Mouse (Mus musculus) heart, adult 18-20 months (tissue): ENCODE measurements at regions not wholly inside any gene's neighbourhood (a gene's known extent, or its start where the extent isn't known, plus 50 kb on each side); places are given as distances from the start of the nearest gene placed in this dataset.
"Not testable (repeated sequence)": the region's sequence is repeated elsewhere in the genome, so short reads cannot be mapped to it uniquely, and the experiment has no call there.

Experiments used
- DNase-seq, 2 experiments: peaks; one replicate each; pipeline ENCODE4 v3.0.0; 2021 to 2022; ENCODE audit warnings: mixed read lengths in 1 of 2

DNA sequence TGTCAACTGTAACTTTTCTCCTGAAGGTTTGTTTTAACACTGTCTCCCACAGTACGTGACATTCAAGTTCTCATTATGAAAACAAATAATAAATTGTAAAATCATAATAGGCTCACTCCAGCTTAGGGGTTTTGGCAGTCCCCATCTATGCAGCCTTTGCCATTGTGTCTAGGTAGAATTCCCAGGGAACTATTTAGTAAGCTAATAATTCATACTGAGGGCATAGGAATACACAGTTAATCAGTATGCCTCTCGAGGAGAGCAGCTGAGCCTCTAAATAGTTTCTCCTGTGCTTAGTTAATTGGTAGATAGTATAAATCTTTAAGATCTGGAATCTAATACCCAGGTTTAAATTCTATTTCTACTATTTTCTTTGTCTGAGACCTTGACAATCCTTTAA is 191.7 kb downstream of the Tprg start:
- DNase-seq, result no peak

- peak; percentile 15 to 24 for DNase-seq
Measured at GRCm38 (mm10) chr16:25483831-25484254, 197.2 kb downstream of the Tprg start.

- DNase-seq, result no peak
Measured at GRCm38 (mm10) chr16:25485007-25485406, 198.4 kb downstream of the Tprg start.

DNA sequence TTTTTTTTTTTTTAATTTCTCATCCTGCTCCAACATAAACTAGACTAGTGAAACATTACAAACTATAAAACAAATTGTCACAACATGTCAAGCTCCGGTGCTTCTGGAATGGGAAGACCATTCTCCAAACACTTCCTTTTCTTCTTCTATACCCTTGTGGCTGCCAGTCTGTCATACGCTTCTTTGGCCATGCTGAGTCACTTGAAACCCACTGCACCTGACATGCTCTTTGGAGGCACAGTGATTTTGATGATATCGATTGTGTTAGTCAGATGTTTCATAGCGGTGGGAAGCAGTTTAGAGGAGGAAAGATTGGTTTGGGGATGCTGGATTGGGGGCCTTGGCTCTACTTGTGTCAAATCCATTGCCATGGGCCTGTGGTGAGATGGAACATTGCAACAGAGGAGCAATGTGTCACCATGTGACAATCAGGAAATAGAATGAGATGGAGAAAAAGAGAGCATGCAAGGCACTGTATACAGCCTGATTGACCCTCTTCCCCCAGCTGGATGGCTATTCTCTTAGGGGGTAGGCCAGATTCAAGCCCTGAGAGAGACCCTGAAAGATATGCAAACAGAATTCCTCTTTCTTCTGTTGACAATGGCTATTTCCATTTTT is 197.0 kb upstream of the Trp63 start:
- DNase-seq, result no peak

GRCm38 (mm10) chr16:25490847-25491246 is 192.7 kb upstream of the Trp63 start:
- no peak for DNase-seq

- DNase-seq, result no peak
Measured at GRCm38 (mm10) chr16:25494153-25494552, 189.4 kb upstream of the Trp63 start.

DNA sequence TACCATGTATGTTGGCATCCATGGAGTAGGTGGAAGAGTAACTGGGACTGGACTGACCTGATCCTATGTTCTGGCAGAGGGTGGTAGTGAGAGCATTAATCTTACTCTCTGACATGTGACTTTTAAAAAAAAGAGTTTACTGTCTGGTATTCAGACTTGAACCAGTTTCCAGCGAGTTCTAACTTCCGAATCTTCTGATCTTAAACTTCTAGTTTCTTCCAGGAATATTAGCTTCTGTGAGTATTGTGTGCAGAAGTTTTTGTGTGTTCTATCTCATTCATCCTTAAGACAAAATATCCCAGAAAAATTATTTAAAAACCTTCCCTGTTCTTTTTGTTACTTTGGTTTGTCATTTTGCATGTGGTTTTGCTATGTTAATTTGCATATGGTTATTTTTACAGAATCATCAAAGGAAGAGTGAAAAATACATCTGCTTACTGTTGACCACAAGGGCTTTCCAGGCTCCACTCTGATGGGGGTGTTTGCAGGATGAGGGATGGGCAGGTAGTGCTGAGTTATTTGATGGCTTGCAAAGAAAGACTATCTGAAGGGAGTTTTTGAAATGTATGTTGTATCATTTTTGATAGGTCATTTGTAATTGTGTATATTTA is 187.9 kb upstream of the Trp63 start:
- no peak for DNase-seq

- no peak for DNase-seq
Measured at GRCm38 (mm10) chr16:25504829-25505228, 178.7 kb upstream of the Trp63 start.

GRCm38 (mm10) chr16:25517114-25517868 is 166.3 kb upstream of the Trp63 start:
- no peak for DNase-seq

DNA sequence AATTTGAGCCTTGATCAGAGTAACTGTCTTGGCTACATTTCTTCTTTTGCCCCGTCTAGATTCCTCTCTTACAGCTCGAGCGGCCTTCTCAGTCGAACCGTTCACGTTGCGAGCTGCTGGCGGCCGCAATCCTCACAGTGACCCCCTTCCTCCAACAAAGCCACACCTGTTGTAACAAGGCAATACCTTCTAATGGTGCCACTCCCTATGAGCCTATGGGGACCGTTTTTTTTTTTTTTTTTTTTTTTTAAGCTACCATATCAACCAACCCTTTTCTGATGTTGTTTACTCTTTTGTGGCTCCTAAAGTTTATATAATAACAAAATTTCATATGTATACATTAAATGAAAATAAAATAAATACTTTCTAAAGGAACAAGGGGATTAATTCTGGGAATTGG is 160.4 kb upstream of the Trp63 start:
- not testable (repeated sequence) for DNase-seq

GRCm38 (mm10) chr16:25523621-25524020 is 159.9 kb upstream of the Trp63 start:
- no peak for DNase-seq

- no peak for DNase-seq
Measured at GRCm38 (mm10) chr16:25527850-25528249, 155.7 kb upstream of the Trp63 start.

DNA sequence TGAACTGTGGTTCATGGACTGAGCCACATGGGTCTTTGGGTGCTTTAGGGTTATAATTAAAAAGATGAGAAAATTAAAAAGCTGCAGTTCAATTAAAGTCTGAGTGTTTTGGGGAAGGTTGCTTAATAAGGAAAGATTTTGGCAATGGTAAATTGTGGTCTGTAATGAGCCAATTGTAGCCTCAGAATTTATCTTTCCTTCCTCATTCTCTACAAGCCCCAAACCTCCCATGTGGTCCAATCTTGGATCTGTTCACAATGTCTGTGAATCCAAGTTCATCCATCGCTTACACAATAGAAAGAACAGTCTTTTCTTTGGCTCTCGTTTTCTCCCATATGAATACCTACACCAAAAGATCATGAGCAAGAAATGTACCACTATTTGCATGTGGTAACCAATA is 155.2 kb upstream of the Trp63 start:
- DNase-seq, result peak; percentile 11 to 48

- DNase-seq, result peak in 1 of 2 experiments; percentile 19
Measured at GRCm38 (mm10) chr16:25529681-25530080, 153.9 kb upstream of the Trp63 start.

GRCm38 (mm10) chr16:25531761-25532336 is 151.7 kb upstream of the Trp63 start:
- DNase-seq, result peak in 1 of 2 experiments; percentile 11

DNA sequence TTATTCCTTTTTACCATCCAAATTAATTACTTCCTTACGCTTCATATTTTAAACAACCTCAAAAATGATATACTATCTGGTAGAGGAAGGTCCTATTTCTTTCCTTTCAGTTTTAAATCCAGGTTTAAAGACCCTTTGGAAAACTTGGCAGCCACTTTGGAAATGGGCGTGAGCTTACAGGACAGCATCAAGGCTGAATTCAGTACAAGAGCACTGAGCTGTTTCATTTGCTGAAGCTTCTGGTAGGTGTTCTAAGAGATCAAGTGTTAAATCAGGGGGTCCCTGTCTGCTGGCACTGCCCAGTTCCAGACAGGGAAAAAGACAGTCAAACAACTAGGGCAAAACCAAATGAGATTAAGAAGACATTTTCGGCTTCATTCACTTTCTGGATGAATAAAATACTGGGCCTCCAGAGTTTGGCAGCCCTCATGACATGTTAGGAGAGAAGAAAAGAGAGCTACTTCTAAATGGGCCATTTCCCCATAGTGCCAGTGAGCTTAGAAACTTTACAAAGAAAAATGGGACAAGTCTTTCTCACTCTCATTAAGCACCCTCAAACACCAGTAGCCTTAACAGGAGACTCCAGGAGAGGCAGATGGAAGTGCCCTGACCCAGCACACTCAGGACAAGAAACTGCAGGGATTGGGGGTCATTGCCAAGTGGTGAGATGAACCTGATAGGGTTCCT is 150.9 kb upstream of the Trp63 start:
- no peak for DNase-seq

DNA sequence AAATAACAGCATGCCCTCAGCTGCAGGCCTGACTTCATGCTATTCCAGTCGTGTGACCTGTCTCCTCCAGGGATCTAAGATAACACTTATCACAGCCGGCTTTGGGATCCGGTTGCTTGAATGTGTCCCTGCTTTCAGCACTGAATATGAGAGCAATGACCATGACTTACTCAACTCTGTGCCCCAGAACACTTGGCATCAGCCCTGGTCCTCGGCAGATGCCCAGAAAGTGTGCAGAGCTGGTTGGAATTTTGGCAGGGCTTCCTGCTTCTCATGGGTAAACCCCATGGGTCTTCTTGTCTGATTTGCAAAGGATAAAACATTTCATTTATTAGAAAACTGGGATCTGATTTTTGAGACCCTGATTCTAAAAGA is 150.4 kb upstream of the Trp63 start:
- peak; percentile 33 to 47 for DNase-seq

DNA sequence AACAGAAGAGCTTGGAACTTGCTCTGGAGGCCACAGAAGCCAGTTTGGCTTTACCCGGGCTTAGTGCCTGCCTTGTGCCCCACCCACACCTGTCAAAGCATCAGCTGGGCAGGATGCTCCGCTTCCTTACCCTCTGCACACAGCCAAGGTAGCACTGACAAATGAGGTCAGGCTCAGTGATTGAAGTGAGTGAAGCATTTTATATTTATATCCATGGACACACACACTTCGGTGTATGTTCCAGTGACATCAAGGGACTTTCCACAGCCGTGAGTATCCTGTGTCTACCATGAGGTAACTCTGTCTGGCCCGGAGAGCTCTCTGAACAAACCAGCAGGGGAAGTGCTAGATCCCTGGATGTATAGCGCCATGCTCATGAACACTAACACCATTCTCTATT is 147.0 kb upstream of the Trp63 start:
- no peak for DNase-seq

- DNase-seq, result no peak
Measured at GRCm38 (mm10) chr16:25549542-25550110, 133.9 kb upstream of the Trp63 start.

- no peak for DNase-seq
Measured at GRCm38 (mm10) chr16:25557181-25557580, 126.4 kb upstream of the Trp63 start.

DNA sequence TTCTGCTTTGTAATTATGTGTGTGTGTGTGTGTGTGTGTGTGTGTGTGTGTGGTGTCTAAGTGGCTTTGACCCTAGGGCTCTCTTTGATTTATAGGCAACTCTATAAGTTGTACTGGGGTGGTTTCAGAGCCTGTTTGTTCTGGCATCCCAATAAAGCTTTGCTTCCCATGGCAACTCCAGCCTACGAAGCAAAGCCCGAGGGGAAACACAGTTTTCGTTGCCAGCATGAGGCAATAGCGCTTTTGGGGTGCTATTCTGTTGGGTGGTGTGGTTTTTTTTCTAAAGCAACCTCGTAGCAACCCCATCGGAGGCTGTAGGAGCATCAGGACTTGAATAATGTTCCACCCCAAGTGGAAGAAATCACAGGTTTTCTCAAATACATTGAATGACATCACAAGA is 103.3 kb upstream of the Trp63 start:
- DNase-seq, result no peak
